Mouse (Mus musculus) kidney, adult 2 months (tissue): ENCODE results near the gene Styx.

Experiments used
- CTCF ChIP-seq: fragments of 200-500 bp; conservative IDR thresholded peaks from 2 replicates; pipeline ENCODE4 v1.5.1; 2011; ENCODE audit warnings: low read depth, mild to moderate bottlenecking, control low read depth, low read length, moderate library complexity, mixed read lengths; ENCODE audit not compliant: insufficient read depth, insufficient read length
- POLR2A ChIP-seq: fragments of 200-500 bp; IDR thresholded peaks from one replicate; pipeline ENCODE4 v1.6.1; 2011; ENCODE audit warnings: low read depth, low read length, control low read depth

DNA sequence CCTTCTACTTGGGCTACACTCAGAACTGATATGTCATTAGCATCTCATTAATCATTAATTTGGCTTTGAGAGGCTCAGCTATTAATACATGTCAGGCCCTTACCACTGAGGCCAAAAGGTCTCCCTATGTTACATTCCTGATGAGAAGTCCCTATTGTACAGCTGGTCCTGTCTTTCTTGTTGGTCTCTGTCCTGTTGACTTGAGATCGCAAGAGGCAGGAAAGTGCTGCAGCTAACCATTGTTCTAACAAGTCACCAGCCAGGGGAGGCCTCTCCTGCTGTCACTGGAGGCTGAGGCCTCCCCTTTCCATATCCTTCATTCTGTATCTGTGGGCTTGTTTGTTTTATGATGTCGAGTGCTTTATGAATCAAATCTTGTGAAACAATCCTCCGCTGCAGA lies 95.9 kb downstream of the Styx start:
- TF ChIP-seq CTCF (no peak), POLR2A (no peak)
